Mouse (Mus musculus) liver, embryonic 12.5 days (tissue): Measurements from ENCODE around the gene Hist1h2bc. TPM values are rescaled to one million over a fixed set of nuclear protein-coding genes. Genes with fewer than 3 reads are reported as not detected.
"Not testable (repeated sequence)": the region's sequence is repeated elsewhere in the genome, so short reads cannot be mapped to it uniquely, and the experiment has no call there.

ENCODE experiments used
- ATAC-seq: fragments of 200-750 bp; cut with Nextera tagmentation; 2 replicates; pipeline ENCODE4 v1.8.0; 2017; ENCODE audit warnings: moderate number of reproducible peaks, mild to moderate bottlenecking, moderate library complexity
- H3K27ac ChIP-seq: fragments of 300-500 bp; sonication (generic); 2 replicates; pipeline ENCODE4 v1.5.1; 2016; ENCODE audit warnings: mild to moderate bottlenecking
- H3K27me3 ChIP-seq: fragments of 300-500 bp; sonication (generic); replicated peaks from 2 replicates; pipeline ENCODE4 v1.6.1; 2016; ENCODE audit warnings: mild to moderate bottlenecking, moderate library complexity
- H3K36me3 ChIP-seq: fragments of 300-500 bp; sonication (generic); 2 replicates; pipeline ENCODE4 v1.6.1; 2016; ENCODE audit warnings: mild to moderate bottlenecking, moderate library complexity
- H3K4me1 ChIP-seq: fragments of 300-500 bp; sonication (generic); 2 replicates; pipeline ENCODE4 v1.6.1; 2016
- H3K4me2 ChIP-seq: fragments of 300-500 bp; sonication (generic); 2 replicates; pipeline ENCODE4 v1.6.1; 2016; ENCODE audit warnings: mild to moderate bottlenecking, moderate library complexity
- H3K4me3 ChIP-seq: fragments of 300-500 bp; sonication (generic); 2 replicates; pipeline ENCODE4 v1.5.1; 2016; ENCODE audit warnings: mild to moderate bottlenecking, moderate library complexity
- H3K9ac ChIP-seq: fragments of 300-500 bp; sonication (generic); 2 replicates; pipeline ENCODE4 v1.6.1; 2016; ENCODE audit warnings: mild to moderate bottlenecking, moderate library complexity
- H3K9me3 ChIP-seq: fragments of 300-500 bp; sonication (generic); replicated peaks from 2 replicates; pipeline ENCODE4 v1.6.1; 2016; ENCODE audit warnings: mild to moderate bottlenecking, moderate library complexity
- WGBS: fragments of 180-500 bp; shearing (Covaris S2); methylation state at CpG from one replicate; pipeline ENCODE4 v1.1.7; 2016; ENCODE audit not compliant: insufficient replicate concordance; 5-methylcytosine and 5-hydroxymethylcytosine counted together
- polyA plus RNA-seq: library from polyadenylated mRNA; unstranded; fragments of >200 nt; fragmentation: Nextera tagmentation; extraction: Ambion mirVana; gene quantifications from 2 replicates; pipeline ENCODE4 v1.2.1, GENCODE M21; 2016

Gene Hist1h2bc
- polyA plus RNA-seq, 1 experiment from 2014 or later: 75.3 TPM

DNA sequence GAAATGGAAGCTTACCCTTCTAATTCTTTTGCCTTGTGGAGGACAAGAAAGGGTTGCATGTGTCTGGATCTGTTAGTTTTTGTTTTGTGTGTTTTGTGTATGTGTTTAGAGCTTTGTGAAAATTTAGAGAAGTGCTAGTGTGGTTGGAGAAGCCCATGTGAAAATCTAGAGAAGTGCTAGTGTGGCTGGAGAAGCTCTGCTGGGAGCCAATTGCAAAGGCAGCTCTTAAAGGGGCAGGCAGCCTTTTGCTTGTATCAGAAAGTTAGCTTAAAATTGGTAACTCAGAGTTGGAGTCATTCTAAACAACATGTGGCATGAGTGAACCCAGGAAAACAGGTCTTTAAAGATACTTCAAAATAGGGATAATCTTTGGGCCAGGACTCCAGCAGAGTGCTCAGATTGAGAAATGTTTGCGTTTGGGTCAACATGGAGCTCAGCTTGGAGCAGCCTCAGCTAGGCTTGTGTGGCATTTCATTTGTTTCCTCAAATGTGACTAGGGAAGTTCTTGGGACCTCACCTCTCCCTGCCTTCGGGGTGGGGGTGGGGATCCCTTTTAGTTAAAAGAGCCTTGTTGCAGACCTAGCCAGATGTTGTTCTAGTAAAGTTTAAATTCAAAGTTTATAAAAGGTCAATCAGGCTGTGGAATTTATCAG lies 33.7 kb downstream of the Hist1h2bc start:
- H3K9ac ChIP-seq, H3K27me3 ChIP-seq, H3K36me3 ChIP-seq, ATAC-seq, H3K9me3 ChIP-seq, H3K4me3 ChIP-seq, H3K4me1 ChIP-seq, H3K4me2 ChIP-seq: not testable (repeated sequence)
- H3K27ac ChIP-seq: 0 out of 2 replicates have a peak overlapping the region, but pooled peaks have one; percentile 20
- WGBS: 12% methylated on average over 2 of the region's 2 CpGs

DNA sequence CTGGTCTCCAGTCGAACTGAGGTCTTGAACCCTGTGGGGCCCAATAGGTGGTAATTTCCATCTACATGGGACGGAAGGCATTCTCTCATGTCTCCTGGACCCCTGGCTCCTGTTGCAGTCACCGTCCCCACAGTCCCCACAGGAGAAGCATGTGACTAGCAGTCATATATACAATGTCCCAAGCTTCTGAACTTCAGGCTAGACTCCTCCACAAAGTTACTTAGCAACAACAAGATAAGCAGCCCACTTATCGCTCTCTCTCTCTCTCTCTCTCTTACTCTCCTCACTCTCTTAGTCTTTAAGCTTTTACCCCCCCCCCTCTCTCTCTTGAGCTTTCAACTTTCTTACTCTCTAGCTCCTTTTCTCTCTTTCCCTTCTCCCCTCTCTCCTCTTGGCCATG lies 40.2 kb downstream of the Hist1h2bc start:
- H3K9me3 ChIP-seq: no peaks in the 10 kb centered on the region
- WGBS: 44% methylated on average over 4 of the region's 4 CpGs
- peak overlapping the region; percentile 31; the same call in 1 of the 2 replicates for H3K9ac ChIP-seq
- 0 out of 2 replicates have a peak, but pooled peaks have one; percentile 30 for ATAC-seq
- 0 out of 2 replicates have a peak, but pooled peaks cover 2% of the 10 kb centered on the region for H3K27me3 ChIP-seq
- H3K27ac ChIP-seq: no peak overlapping the region
- H3K4me3 ChIP-seq: no peak overlapping the region
- peak overlapping the region; percentile 27; the same call in 1 of the 2 replicates for H3K4me2 ChIP-seq
- no peaks in the 10 kb centered on the region for H3K36me3 ChIP-seq
- H3K4me1 ChIP-seq: peaks cover 53% of the 10 kb centered on the region

DNA sequence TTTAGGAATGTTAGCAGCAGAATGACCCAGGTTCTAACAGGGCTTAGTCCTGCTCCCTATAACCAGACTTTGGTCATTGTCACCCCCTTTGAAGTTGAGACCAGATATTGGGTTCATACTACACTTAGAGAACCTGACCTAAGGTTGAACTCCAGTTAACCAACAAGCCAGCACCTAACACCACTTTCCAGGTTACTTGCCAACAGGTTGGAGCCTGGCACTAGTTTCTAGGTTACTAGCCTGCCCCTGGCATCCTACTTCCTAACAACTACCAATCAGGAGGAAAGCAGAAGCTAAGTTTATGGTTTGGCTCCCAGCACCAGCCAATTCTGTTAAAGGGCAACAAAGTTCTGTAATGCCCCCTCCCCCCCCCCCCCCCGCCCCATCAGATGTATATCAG lies 41.2 kb downstream of the Hist1h2bc start:
- ATAC-seq: no peak
- WGBS: no CpG with 5 or more reads among the region's 1 CpGs
- H3K4me2 ChIP-seq: no peak overlapping the region
- 0 out of 2 replicates have a peak, but pooled peaks cover 2% of the 10 kb centered on the region for H3K27me3 ChIP-seq
- H3K9ac ChIP-seq: no peak overlapping the region
- no peaks in the 10 kb centered on the region for H3K36me3 ChIP-seq
- H3K9me3 ChIP-seq: no peaks in the 10 kb centered on the region
- H3K4me1 ChIP-seq: peaks cover 60% of the 10 kb centered on the region
- H3K27ac ChIP-seq: 0 out of 2 replicates have a peak overlapping the region, but pooled peaks have one; percentile 25
- no peak overlapping the region for H3K4me3 ChIP-seq

DNA sequence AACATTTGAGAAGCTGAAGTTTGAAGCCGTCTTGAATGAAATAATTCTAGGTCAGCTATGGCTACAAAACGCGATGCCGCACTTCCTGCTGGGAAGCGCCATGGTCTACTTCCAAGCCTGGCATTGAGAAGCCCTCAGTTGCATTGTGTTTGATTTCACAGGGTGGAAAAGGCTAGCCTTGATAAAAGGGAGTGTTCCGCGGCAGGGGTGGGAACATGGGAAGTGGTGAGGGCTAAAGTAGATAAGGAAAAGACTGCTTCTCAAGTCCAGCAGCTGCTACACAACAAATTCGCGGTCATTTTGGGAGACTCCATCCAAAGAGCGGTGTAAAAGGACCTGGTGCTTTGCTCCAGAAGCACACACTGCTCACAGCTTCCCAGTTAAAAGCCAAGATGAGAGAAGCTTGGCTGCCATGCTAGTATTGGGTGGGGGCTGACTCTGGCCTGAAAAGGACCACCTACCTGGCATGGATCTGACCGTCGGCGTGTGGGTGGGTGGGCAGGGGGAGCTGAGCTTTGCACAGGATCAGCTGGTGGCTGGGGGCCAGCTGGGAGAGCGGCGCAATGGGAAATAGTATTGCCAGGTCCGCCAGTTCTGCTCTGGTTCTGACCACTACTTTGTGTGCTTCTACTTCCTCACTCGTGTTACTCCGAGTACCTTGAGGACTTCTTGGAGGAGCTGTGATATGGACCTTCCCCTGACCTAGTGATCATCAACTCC lies 44.6 kb downstream of the Hist1h2bc start:
- Histone ChIP-seq H3K27ac (0 out of 2 replicates have a peak overlapping the region, but pooled peaks have one; percentile 65), H3K4me2 (peak overlapping the region; percentile 40), H3K27me3 (0 out of 2 replicates have a peak, but pooled peaks cover 2% of the 10 kb centered on the region), H3K9me3 (no peaks in the 10 kb centered on the region), H3K9ac (peak overlapping the region; percentile 40; the same call in 1 of the 2 replicates), H3K4me3 (no peak overlapping the region), H3K36me3 (no peaks in the 10 kb centered on the region), H3K4me1 (peaks cover 58% of the 10 kb centered on the region)
- 46% methylated on average over 18 of the region's 18 CpGs for WGBS
- 0 out of 2 replicates have a peak, but pooled peaks have one; percentile 36 for ATAC-seq

DNA sequence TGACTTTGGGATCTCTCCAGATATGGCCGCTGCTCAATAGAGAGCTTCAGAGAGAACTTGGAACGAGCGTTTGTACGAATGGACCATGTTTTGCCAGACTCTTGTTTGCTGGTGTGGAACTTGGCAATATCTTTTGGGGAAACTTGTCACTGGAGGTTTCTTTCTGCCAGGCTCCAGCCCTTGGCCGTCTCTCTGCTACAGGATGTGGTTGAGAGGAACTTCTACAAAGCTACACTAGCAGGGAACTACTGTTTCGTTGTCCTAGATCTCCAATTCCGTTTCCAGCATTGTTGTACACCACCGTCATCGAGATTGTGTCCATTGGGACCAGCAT lies 45.2 kb downstream of the Hist1h2bc start:
- Histone ChIP-seq H3K36me3 (no peaks in the 10 kb centered on the region), H3K4me1 (peaks cover 53% of the 10 kb centered on the region), H3K27ac (0 out of 2 replicates have a peak overlapping the region, but pooled peaks have one; percentile 65), H3K4me2 (peak overlapping the region; percentile 40), H3K4me3 (no peak overlapping the region), H3K9me3 (no peaks in the 10 kb centered on the region), H3K9ac (no peak overlapping the region; the same call in 1 of the 2 replicates), H3K27me3 (0 out of 2 replicates have a peak, but pooled peaks cover 2% of the 10 kb centered on the region)
- no peak for ATAC-seq
- WGBS: 51% methylated on average over 9 of the region's 9 CpGs

DNA sequence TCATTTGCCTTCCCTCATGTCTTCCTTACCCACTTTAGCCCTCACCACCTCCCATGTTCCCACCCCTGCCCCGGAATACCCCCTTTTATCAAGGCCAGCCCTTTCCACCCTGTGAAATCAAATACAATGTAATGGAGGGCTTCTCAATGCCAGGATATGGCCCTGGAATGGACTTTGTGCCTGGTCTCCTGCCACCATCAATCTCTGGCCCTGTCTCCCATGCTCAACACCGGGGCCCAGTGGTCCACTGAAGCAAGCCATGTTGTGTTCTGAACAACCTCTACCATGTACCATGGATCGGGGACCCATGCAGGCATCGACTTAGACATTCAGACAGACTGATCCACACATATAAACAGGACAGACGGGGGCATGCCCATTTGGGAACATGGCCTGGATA lies 45.7 kb downstream of the Hist1h2bc start:
- Histone ChIP-seq H3K27ac (0 out of 2 replicates have a peak overlapping the region, but pooled peaks have one; percentile 65), H3K9ac (no peak overlapping the region)

DNA sequence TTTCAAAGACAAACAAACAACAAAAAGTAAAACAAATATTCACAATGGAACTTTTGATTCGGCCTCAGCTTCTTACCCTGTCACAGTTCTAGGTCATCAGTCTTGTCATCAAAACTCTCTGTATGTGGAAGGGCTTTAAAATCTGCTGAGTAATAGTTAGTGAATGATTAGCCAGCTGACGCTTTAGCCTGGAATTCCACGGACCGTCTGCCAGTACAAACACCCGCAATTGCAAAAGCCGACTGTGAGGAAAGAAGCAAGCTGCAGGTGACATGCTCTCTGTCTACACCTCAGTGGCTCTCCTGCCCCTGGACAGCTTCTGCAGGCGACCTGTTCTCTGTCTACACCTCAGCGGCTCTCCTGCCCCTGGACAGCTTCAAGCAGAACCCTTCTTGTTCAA lies 46.5 kb downstream of the Hist1h2bc start:
- no peak overlapping the region for H3K9ac ChIP-seq
- H3K4me3 ChIP-seq: no peak overlapping the region
- 0 out of 2 replicates have a peak overlapping the region, but pooled peaks have one; percentile 37 for H3K27ac ChIP-seq
- H3K27me3 ChIP-seq: 0 out of 2 replicates have a peak, but pooled peaks cover 2% of the 10 kb centered on the region
- no peaks in the 10 kb centered on the region for H3K9me3 ChIP-seq
- no peak overlapping the region for H3K4me2 ChIP-seq
- WGBS: 66% methylated on average over 8 of the region's 8 CpGs
- H3K4me1 ChIP-seq: peaks cover 40% of the 10 kb centered on the region
- ATAC-seq: peak; percentile 46; the same call in 1 of the 2 replicates
- H3K36me3 ChIP-seq: no peaks in the 10 kb centered on the region

More for the DNA sequence above, 45.7 kb downstream of the Hist1h2bc start:
- Histone ChIP-seq H3K9me3 (no peaks in the 10 kb centered on the region), H3K4me1 (peaks cover 47% of the 10 kb centered on the region), H3K27me3 (0 out of 2 replicates have a peak, but pooled peaks cover 2% of the 10 kb centered on the region), H3K4me2 (no peak overlapping the region), H3K36me3 (no peaks in the 10 kb centered on the region), H3K4me3 (no peak overlapping the region)
- WGBS: 78% methylated on average over 5 of the region's 5 CpGs
- ATAC-seq: no peak

DNA sequence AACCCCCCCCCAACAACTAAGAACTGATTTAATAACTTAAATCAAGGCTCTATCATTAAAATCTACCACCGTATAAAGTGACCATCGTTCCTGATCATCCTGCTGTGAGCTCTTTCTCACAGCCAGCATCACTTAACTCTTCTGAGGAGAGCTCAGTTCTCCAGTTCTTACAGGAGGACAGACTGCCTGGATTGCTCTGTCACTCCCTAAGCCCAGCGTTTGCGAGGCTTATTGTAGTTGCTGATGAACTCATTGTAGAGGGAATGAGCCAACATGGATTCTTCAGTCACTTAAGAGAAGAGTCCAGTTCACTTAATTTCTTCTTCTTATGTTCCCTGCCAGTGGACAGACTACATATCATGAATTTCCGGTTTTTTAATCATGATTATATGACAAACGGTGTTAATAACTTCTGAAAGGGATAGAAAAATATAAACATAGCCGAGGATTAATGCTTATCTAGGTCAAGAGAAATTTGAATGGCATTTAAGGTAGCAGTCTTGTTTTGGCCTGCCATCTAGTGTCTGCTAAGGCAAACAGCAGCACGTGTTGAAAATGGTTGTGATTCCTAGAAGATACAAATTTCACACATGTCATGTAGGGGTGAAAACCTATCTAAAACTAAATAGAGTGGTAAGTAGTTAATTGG lies 48.3 kb downstream of the Hist1h2bc start:
- no peak overlapping the region for H3K27ac ChIP-seq
- no peak overlapping the region for H3K4me2 ChIP-seq
- no peaks in the 10 kb centered on the region for H3K36me3 ChIP-seq
- no peaks in the 10 kb centered on the region for H3K9me3 ChIP-seq
- peaks cover 34% of the 10 kb centered on the region for H3K4me1 ChIP-seq
- H3K27me3 ChIP-seq: no peaks in the 10 kb centered on the region
- WGBS: 23% methylated on average over 8 of the region's 8 CpGs
- no peak overlapping the region for H3K4me3 ChIP-seq
- no peak for ATAC-seq
- 0 out of 2 replicates have a peak overlapping the region, but pooled peaks have one; percentile 22 for H3K9ac ChIP-seq

DNA sequence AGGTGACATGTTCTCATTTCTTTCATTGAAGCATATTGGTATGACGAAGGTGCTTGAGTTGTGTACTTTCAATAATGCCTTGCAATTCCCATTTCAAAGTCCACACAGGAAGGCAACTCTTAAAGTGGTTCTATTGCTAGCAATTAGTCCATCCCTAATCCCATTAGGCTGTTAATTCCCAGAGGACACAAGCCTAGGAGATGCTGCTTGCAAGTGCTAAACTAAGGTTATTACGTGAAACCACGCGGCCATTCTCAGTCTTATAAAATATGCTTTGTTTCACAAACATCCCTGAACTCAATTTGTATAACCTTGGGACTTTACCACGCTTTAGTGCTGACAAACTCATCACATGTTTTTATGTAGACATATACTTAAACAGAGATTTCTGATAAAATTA lies 53.1 kb downstream of the Hist1h2bc start:
- no peaks in the 10 kb centered on the region for H3K36me3 ChIP-seq
- WGBS: 84% methylated on average over 5 of the region's 5 CpGs
- H3K4me3 ChIP-seq: no peak overlapping the region
- H3K9ac ChIP-seq: 0 out of 2 replicates have a peak overlapping the region, but pooled peaks have one; percentile 4
- H3K9me3 ChIP-seq: no peaks in the 10 kb centered on the region
- no peak for ATAC-seq
- peak overlapping the region; percentile 48 for H3K27ac ChIP-seq
- H3K4me1 ChIP-seq: peaks cover 31% of the 10 kb centered on the region
- H3K4me2 ChIP-seq: no peak overlapping the region
- H3K27me3 ChIP-seq: no peaks in the 10 kb centered on the region

DNA sequence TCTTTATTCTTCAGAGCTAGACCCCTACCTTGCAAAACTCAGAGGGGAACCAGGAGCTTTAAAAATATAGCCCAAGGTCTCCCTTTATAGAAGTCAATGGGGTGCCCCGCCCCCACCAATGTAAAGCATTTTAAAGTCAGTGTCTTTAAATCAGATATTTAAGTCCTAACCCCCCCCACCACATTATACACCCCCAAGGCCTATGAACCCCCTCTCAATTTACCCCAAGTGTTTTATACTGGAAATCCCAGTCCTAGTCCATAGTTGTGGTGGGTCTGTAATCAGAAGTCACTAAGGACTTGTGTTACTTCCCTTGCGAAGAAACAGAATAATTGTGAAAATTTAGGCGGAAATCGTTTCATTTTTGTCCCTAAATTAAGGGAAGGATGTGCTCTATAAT lies 54.0 kb downstream of the Hist1h2bc start:
- ATAC-seq: no peak
- no peaks in the 10 kb centered on the region for H3K36me3 ChIP-seq
- H3K9me3 ChIP-seq: no peaks in the 10 kb centered on the region
- peaks cover 35% of the 10 kb centered on the region for H3K4me1 ChIP-seq
- peak overlapping the region; percentile 79 for H3K4me2 ChIP-seq
- 20% methylated on average over 4 of the region's 4 CpGs for WGBS
- H3K27ac ChIP-seq: peak overlapping the region; percentile 100
- peak overlapping the region; percentile 60 for H3K4me3 ChIP-seq
- H3K9ac ChIP-seq: peak overlapping the region; percentile 92
- H3K27me3 ChIP-seq: no peaks in the 10 kb centered on the region

DNA sequence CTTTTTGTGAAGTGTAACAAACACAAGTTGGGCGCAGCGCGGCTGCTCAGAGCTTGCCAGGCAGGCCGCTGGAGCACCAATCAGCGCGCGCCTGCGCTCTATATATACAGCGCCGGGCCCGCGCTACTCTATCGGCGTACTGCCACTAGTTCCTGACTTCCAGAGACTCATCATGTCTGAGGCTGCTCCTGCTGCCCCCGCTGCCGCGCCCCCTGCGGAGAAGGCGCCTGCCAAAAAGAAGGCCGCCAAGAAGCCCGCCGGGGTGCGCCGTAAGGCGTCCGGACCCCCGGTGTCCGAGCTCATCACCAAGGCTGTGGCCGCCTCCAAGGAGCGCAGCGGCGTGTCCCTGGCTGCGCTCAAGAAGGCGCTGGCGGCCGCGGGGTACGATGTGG lies 54.7 kb downstream of the Hist1h2bc start, which contains the start of gene Hist1h1c:
Hist1h1c (plus strand) TSS at position 132 of the 392 bp plus-strand sequence.
- no peaks in the 10 kb centered on the region for H3K36me3 ChIP-seq
- H3K27ac ChIP-seq: peak within 1 kb of the TSS; percentile 100
- peak; percentile 80 for ATAC-seq
- H3K4me3 ChIP-seq: peak within 1 kb of the TSS; percentile 60
- H3K4me2 ChIP-seq: peak within 1 kb of the TSS; percentile 79
- H3K4me1 ChIP-seq: peaks cover 39% of the 10 kb centered on the region
- H3K9me3 ChIP-seq: no peaks in the 10 kb centered on the region
- no peaks in the 10 kb centered on the region for H3K27me3 ChIP-seq
- H3K9ac ChIP-seq: peak within 1 kb of the TSS; percentile 92
- under 1% methylated on average over 38 of the region's 38 CpGs for WGBS
